8 mouse cellular contexts compared by ENCODE assay signal in the genomic region with DNA sequence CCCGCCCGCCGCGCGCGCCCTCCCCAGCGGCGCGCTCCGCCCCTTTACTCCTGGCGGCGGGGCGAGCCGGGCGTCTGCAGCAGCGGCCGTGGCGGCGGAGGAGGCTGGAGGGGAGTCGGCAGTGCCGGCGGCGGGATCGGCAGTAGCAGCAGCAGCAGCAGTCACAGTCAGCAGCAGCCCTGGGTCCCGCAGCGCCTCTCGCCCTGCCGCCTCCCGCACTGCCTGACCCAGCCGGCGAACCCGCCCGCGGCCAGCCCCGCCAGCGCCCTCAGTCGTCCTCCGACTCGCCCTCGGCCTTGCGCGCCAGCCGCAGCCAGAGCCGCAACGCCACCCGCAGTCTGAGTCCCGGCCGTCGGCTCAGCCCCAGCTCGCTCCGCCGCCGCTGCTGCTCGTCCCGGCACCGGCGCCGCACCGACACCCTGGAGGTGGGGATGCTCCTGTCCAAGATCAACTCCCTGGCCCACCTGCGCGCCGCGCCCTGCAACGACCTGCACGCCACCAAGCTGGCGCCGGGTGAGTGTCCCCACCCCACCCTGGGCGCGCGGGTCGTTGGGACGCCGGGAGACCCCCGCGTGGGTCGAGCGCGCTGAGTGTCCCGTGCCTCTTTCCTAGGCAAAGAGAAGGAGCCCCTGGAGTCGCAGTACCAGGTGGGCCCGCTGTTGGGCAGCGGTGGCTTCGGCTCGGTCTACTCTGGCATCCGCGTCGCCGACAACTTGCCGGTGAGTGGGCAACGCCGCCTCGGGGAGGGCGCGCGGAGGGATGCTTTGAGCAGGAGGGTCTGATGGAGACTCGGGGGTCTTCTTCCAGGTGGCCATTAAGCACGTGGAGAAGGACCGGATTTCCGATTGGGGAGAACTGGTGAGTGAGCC. TPM values are rescaled to one million over a fixed set of nuclear protein-coding genes. Genes with fewer than 3 reads are reported as not detected.
A peak's percentile ranks its signal among the peaks of the same experiment; 100 is the strongest.
DNase-seq lines count a peak whose midpoint lies in the region; ATAC-seq lines count a peak whose summit lies in the region.

Gene Pim1, plus strand, starts transcription at position 41 of the 869 bp plus-strand sequence.

- peak within 1 kb of the TSS; percentile 91 for H3K4me3 ChIP-seq in heart, embryonic 10.5 days
- peak within 1 kb of the TSS; percentile 92 for H3K4me3 ChIP-seq in stomach, embryonic 15.5 days (replicated peaks)

- peak within 1 kb of the TSS; percentile 94 for H3K9ac ChIP-seq in stomach, embryonic 15.5 days

- H3K9me3 ChIP-seq in heart, embryonic 10.5 days = no peaks in the 10 kb centered on the region
- H3K9me3 ChIP-seq in stomach, embryonic 15.5 days = no peaks in the 10 kb centered on the region

- H3K4me2 ChIP-seq in stomach, embryonic 15.5 days = peak within 1 kb of the TSS; percentile 93

- WGBS in heart, embryonic 10.5 days = under 1% methylated on average over 92 of the region's 99 CpGs
- 1% methylated on average over 87 of the region's 99 CpGs for WGBS in large intestine, adult 2 months
- under 1% methylated on average over 90 of the region's 99 CpGs for WGBS in stomach, embryonic 15.5 days

- ATAC-seq in CD4-positive, CD25-positive, alpha-beta regulatory T cell, adult 4 months = peak; percentile 29
- ATAC-seq in megakaryocyte-erythroid progenitor cell, adult 5-6 weeks (replicated peaks; ENCODE audit: low FRiP score, low TSS enrichment, poor library complexity, severe bottlenecking) = peak; percentile 20; the same call in 1 of the 2 replicates
- ATAC-seq in stomach, embryonic 15.5 days (ENCODE audit: insufficient read depth, low FRiP score, low read depth) = no peak; the same call in 1 of the 2 replicates

- peak within 1 kb of the TSS; percentile 96 for H3K27ac ChIP-seq in heart, embryonic 10.5 days
- peak within 1 kb of the TSS; percentile 91 for H3K27ac ChIP-seq in stomach, embryonic 15.5 days

- H3K4me1 ChIP-seq in heart, embryonic 10.5 days = peaks cover 33% of the 10 kb centered on the region
- H3K4me1 ChIP-seq in stomach, embryonic 15.5 days = peaks cover 7% of the 10 kb centered on the region; the same call in 1 of the 2 replicates

- no peaks in the 10 kb centered on the region for H3K27me3 ChIP-seq in heart, embryonic 10.5 days (ENCODE audit: insufficient read depth, poor library complexity, severe bottlenecking)
- H3K27me3 ChIP-seq in stomach, embryonic 15.5 days (replicated peaks) = no peaks in the 10 kb centered on the region

- DNase-seq in B cell, adult 2 months = peak; percentile 70 to 76
- peak; percentile 73 for DNase-seq in embryo, embryonic 11 days
- peak; percentile 89 for DNase-seq in heart, embryonic 10.5 days (ENCODE audit: low spot score)
- DNase-seq in large intestine, adult 2 months (ENCODE audit: low read depth, low spot score) = no peak
- DNase-seq in layer of hippocampus, postnatal 36 days = no peak

- H3K36me3 ChIP-seq in heart, embryonic 10.5 days = peaks cover 26% of the 10 kb centered on the region
- H3K36me3 ChIP-seq in stomach, embryonic 15.5 days = peaks cover 14% of the 10 kb centered on the region

RNA-seq across cellular contexts. Expression of gene Pim1, which starts in this region (rescaled TPM):
- polyA plus RNA-seq in CD4-positive, CD25-positive, alpha-beta regulatory T cell, adult 4 months (2017; shearing (Covaris generic)) = 100 to 1,000 TPM; 484 to 510 TPM
- 28.7 and 31.4 TPM in 2 replicates for polyA plus RNA-seq in heart, embryonic 10.5 days (2016; fragmentation: Nextera tagmentation; extraction: Ambion mirVana)
- polyA plus RNA-seq in large intestine, adult 2 months (2012; rRNA removed) = 47.7 and 66.8 TPM in 2 replicates
- total RNA-seq in megakaryocyte-erythroid progenitor cell, adult 5-6 weeks (2014; fragmentation: Nextera tagmentation) = 33.2 and 48.8 TPM in 2 replicates
- total RNA-seq in megakaryocyte-erythroid progenitor cell, adult 5-6 weeks (2017) = 96.9 and 106 TPM in 2 replicates
- 11.5 and 20.9 TPM in 2 replicates for polyA plus RNA-seq in stomach, embryonic 15.5 days (2015; fragmentation: Nextera tagmentation; extraction: Ambion mirVana)
- total RNA-seq in layer of hippocampus, postnatal 36 days (2021) = 1 to 10 TPM; 3.7 to 5.9 TPM

Comparison
In these comparisons a context has a peak if more than half of its experiments do, and no peak if none do; other contexts are left out.
1. RNA of gene Pim1 (total RNA-seq): 33.2 to 106 TPM in megakaryocyte-erythroid progenitor cell, adult 5-6 weeks; 3.7 to 5.9 TPM in layer of hippocampus, postnatal 36 days; every median in the first group is over 4 times any median in the second.
2. DNase-seq: peak in B cell, adult 2 months (2 of 2), embryo, embryonic 11 days (single experiment) and heart, embryonic 10.5 days (single experiment); none in large intestine, adult 2 months (single experiment) and layer of hippocampus, postnatal 36 days (0 of 2).